Mouse (Mus musculus) cerebellum, adult (tissue): Measurements from ENCODE around the gene Gm36176.

ENCODE experiments used
- ATAC-seq: cut with Nextera tagmentation; 2 replicates; pipeline ENCODE4 v1.9.2; 2017; ENCODE audit warnings: mild to moderate bottlenecking, moderate library complexity, mixed read lengths; ENCODE audit not compliant: insufficient number of reproducible peaks, low FRiP score, low TSS enrichment

Gm36176 gene

GRCm38 (mm10) chr10:77878985-77879384, 32.4 kb downstream of the Gm36176 start:
- no peak for ATAC-seq

GRCm38 (mm10) chr10:77880305-77880704, 33.7 kb downstream of the Gm36176 start:
- no peak for ATAC-seq

- ATAC-seq = no peak
Observed at GRCm38 (mm10) chr10:77882553-77882952, 36.0 kb downstream of the Gm36176 start.

GRCm38 (mm10) chr10:77886007-77886747, 39.6 kb downstream of the Gm36176 start:
- no peak for ATAC-seq

GRCm38 (mm10) chr10:77890987-77891565, 44.5 kb downstream of the Gm36176 start:
- no peak for ATAC-seq

- no peak for ATAC-seq
Observed at GRCm38 (mm10) chr10:77895562-77895961, 49.0 kb downstream of the Gm36176 start.
